Mouse (Mus musculus) 3134 (cell line): Measurements from ENCODE around the gene Ndufa11.
A peak's percentile ranks its signal among the peaks of the same experiment; 100 is the strongest.

Source experiments
- DNase-seq: peaks from one replicate; pipeline ENCODE4 v3.0.0-alpha.2; 2011; ENCODE audit warnings: low spot score; ENCODE audit not compliant: insufficient read length; ENCODE audit errors: extremely low read depth

The Ndufa11 gene

DNA sequence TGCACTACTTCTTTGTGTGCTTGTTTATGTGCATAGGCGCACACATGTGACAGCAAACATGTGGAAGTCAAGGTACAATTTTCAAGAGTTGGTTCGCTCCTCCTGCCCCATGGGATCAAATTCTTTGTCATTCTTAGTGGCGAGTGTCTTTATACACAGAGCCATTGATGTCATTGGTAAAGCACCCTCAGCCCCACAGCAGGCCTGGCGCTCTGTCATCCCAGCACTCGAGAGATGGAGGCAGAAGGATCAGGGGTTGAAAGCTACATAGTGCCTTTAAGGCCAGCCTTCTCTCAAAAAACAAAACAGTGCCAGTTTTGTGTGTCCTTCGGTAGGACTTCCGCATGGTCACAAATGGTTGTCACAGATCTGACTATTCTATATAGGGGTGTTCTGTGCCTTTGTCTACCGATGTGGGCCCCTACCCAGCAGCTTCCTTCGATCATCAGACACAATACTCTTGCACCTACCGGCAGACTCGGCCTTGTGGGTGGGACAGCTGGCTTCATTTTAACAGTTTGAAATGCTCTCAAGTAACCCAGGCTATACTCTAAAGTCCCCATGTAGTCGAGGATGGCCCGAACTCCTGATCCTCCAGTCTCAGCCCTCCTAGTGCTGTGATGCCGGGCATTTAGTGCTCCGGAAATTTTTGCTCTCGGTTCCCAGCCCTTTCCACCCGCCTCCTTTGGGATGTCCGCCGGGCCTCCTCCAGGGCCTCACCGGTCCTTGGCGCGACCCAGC, 1.5 kb upstream of the Ndufa11 start:
- no peak for DNase-seq

DNA sequence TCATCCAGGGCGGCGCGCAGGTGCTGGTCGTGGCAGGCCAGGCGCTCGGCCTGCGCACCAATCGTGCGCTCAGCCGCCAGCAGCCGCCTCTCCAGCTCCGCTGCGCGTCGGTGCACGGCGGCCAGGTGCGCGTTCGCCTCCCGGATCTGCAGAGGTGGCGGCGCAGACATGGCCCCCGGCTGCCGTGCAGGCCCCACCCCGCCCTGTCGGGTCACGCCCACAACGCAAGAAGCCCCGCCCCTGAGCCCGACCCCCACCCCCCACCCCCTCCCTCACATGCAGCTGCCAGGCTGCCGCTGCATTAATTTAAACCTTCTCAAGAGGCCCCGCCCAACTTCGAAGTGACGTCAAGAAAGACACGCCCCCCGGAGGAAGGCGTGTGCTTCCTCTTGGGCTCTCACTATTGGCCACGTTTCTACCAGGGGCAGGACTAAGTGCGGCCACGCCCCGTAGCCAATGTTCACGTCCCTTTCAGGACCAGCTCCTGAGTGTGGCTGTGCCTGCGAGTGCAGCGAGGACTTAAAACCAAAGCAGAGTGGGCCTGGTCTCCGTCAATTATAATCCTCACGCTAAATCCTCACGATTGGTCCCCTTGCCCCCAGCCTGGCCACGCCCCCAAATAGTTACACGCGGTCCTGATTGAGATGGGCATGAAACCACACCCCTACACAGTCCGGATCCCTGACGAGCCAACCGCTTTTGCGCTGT, 758 bp upstream of the Ndufa11 start:
- peak; percentile 95 for DNase-seq

GRCm38 (mm10) chr17:56722441-56722840, 4.9 kb downstream of the Ndufa11 start:
- no peak for DNase-seq

GRCm38 (mm10) chr17:56723419-56724161, 6.0 kb downstream of the Ndufa11 start:
- DNase-seq, result no peak

DNA sequence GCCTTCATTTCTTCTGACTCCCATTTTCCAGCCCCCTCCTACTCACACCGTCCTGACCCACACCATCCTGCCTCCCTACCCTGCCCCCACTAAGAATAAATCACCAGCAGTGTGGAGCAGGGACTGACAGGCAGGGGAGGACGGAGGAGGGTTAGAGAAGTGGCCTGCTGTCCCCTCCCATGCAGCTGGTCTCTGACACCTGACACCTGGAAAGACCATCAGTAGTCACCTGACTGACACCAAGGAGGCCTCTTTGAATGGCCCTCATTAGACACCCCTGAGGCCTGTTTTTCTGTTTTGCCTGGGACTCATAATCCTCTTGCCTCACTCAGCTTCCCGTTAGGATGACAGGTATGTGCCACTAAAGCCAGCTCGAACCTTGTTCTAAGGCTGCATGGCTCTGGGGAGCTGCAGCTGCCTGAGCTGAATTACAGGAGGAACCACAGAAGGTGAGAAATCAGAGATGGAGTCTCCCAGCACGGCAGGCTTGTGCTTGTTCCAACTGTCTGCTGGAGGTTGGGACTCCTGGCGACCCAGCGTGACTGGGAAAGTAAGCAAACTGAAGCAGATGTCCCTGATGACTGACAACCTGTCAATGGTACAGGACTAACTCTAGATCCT, 9.6 kb downstream of the Ndufa11 start:
- DNase-seq, result no peak

GRCm38 (mm10) chr17:56727659-56728058, 10.1 kb downstream of the Ndufa11 start:
- no peak for DNase-seq

- no peak for DNase-seq
These were observed 10.6 kb downstream of the Ndufa11 start for GRCm38 (mm10) chr17:56728117-56728516.

DNA sequence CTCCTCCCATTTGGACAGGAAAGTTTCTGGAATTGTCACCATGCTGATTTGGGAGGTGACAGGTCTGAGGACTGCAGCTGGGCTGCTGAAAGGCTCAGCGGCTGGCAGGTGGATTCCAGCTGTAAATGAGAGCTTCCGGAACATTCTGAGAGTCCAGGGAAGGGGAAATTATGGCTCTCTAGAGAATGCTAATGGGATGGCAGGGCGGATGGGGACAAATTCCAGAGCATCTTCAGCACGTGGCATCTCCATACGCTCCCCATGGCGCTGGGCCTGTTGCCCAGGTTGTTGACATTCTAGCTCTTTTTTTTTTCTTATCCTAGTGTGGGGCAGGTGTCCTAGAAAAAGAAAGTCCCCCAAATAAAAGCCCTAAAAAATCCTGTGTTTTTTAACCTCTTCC, 11.6 kb downstream of the Ndufa11 start:
- DNase-seq, result no peak

GRCm38 (mm10) chr17:56729656-56730055, 12.1 kb downstream of the Ndufa11 start:
- no peak for DNase-seq

- DNase-seq, result no peak
These were observed 19.0 kb downstream of the Ndufa11 start for GRCm38 (mm10) chr17:56736534-56736933.

DNA sequence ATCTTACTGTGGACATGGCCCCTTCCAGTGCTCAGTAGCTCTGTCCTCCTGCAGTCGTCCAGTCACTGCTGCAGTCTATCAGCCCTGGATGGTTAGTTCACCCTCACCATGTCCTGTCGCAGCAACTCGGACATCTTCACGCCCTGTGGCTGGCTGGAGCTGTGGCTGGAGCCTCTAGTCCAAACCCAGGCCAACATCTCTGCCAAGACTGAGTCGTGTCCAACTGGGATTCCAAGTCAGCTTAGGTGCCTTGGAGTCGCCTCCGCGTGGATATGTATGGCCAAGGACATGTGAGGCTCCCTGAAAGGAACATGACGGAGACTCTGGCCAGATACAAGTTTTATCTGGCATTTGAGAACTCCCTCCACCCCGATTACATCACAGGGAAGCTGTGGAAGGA, 20.7 kb downstream of the Ndufa11 start:
- DNase-seq, result no peak

DNA sequence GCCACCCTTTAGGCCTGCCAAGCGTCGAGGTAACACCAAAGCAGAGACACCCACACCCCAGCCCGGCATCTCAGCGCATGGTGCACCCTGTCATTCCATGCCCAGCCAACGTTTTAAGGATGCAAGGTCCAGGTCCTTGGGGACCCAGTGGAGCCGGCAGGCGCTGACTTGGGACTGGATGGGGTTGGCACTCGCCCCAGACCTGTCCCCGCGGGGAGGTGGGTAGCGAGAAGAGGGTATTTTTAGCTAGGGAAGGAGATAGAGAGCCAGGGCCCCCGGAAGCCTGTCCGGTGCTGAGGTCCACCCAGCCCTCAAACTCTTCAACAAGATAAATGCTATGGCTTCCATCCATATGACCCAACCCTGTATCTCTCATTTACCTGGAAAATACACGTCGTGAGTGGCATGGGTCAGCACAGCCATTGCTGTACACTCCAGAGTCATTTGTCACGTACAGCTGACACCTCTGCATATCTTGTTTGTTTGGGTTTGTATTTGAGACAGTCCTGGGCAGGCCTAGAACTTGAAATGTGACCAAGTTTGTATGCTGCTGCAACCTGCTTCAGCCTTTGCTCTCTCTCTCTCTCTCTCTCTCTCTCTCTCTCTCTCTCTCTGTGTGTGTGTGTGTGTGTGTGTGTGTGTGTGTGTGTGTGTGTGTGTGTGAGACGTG, 22.7 kb downstream of the Ndufa11 start:
- DNase-seq, result no peak

GRCm38 (mm10) chr17:56740788-56741160, 23.2 kb downstream of the Ndufa11 start:
- no peak for DNase-seq

DNA sequence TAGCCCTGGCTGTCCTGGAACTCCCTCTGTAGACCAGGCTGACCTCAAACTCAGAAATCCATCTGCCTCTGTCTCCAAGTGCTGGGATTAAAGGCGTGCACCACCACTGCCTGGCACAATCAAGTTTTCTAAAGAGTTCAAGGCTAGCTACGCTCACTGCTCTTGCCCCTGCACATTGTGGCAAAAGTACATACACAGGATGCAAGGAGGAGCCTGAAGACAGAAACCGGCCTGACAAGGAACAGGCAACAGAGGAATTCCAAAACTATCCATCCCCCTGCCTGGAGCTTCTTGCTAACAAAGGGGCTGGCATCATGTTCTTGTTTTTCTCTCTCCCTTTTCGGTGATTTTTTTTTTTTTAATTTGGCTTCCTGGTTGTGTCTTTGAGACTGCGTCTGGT, 26.6 kb downstream of the Ndufa11 start:
- DNase-seq, result no peak

DNA sequence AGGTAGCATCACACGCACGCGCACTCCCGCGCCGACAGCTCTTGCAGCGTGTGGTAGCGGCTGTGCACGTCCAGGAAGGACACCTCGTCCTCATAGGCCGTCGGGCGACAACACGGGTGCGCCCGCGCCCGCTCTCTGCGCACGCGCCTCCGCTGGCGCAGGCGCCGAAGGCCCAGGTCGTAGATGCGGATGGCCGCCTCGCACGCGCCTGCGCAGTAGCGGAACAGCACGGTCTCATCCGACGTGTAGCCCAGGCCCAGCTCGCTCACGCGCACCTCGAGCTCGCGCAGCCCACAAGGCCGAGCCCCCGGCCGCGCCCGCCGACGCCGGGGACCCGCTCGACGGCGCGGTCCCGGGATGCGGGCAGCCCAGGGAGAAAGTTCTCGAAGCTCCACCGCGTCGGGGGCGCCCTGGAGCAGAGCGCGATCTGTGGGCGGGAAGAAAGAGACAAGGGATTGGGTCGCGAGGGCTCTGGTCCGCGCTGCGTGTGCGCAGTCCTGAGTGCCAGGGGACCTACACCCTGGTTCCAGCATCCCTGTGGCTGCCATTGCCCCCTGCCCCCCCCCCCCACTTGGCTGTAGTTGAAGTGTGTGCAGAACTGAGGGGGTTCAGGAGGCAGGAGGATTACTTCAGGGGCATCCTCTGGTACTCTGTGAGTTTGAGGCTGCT, 34.0 kb downstream of the Ndufa11 start:
- DNase-seq, result no peak

- no peak for DNase-seq
These were observed 35.9 kb downstream of the Ndufa11 start for GRCm38 (mm10) chr17:56753452-56753851.

GRCm38 (mm10) chr17:56754271-56755185, 37.0 kb downstream of the Ndufa11 start:
- no peak for DNase-seq

DNA sequence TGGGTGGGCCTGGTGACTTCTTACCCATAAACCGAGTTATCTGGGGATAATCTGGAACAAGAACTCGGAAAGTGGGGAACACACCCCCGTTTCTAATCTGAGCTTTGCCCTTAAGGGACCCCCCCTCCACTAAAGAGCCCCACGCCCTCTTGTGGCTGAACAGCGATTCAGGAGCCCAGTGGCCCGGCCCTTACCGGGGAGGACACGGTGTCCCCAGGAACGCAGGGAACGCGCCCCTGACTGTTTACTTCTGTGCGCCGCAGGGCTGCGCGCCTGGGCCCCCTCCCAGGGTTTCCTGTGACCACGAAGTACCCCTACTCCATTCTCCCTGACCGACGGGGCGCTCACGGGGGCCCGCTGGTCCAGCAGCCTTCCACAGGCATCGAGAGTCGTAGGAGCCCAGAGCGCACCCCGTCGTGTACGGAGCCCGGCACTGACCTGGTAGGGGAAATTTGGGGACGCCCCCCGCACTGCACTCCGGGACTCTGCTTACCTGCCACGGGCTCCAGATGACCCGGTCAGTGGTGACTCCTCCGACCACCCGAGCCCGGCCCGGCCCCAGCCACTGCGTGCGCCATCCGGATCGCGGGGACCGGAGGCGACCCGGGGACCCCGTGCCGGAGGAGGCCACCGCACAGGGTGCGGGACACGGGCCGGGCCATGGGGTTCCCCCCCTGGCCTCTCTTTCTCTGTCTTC, 39.3 kb downstream of the Ndufa11 start:
- no peak for DNase-seq
